Mouse (Mus musculus): Measurements from ENCODE around the gene Polr2h.

Gene Polr2h

DNA sequence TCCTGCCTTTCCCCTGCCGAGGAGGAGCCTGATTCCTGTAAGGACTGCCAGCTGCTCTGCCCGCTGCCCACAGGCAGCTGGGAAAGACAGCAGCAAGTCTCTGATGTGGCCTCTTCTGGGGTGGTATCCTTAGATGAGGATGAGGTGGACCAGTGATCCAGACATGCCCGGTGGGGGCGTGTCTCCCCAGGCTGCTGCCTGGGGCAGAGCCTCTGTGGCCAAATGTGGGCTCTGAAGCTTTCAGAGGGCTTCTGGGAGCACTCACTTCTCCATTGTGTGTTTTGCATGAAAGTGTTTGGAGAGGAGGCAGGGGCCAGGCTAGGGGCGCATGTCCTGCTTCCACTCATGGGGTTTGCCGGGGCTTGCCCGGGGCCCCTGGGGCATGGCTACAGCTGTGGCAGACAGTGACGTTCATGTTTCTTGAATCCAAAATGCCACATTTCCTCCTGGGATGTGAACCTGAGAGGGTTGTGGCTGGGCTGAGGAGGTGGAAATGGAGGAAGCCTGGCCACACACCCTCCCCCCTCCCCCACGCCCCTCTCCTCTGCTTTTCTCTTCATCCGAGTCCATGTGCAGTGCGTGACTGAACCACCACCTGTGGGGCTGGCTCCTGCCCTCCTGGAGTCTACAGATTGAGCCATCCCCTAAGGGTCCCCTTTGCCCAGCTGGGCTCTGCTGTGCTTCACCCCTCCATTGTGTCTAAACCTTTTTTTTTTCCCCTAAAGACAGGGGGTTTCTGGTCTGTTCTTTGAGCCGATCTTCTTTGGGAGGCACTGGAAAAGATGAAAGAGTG is 15.5 kb upstream of the Polr2h start:
- no peak for DNase-seq

DNA sequence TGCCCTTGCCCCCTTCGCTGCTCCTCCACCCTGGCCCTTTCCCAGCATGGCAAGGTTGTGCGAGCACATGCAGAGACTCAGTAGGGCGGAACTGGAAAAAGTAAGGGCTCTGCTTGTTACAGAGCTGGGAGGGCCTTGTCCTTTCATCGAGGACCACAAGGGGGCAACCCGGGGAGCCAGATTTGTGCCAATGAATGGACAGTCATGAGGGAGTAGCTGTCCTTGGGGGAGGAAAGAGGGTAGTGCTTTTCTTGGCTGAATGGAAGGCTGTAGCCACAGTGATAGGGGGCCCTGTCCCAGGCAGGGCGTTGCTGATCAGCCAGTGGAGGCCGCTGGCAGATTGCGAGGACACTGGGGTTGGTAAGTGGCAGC is 15.0 kb upstream of the Polr2h start:
- DNase-seq: peak; percentile 62 to 66

DNA sequence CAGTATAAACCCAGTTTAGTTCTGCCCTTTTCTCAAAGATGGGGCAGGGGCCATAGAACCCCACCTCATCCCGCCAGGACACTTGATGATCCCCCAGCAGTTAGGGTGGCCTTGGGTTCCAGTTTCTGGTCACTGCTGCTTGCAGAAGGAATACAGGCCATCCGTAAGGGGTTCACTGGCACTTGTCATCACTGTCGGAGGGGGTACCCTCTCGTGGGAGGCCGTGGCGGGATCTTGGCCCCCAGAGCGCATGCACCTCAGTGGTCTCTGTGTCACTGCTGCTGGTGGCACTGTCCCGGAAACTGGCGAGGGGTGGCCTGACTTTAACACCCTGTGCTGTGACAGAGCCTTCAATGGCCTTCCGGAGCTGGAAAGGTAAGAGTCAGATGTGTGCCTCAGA is 14.4 kb upstream of the Polr2h start:
- no peak for DNase-seq

DNA sequence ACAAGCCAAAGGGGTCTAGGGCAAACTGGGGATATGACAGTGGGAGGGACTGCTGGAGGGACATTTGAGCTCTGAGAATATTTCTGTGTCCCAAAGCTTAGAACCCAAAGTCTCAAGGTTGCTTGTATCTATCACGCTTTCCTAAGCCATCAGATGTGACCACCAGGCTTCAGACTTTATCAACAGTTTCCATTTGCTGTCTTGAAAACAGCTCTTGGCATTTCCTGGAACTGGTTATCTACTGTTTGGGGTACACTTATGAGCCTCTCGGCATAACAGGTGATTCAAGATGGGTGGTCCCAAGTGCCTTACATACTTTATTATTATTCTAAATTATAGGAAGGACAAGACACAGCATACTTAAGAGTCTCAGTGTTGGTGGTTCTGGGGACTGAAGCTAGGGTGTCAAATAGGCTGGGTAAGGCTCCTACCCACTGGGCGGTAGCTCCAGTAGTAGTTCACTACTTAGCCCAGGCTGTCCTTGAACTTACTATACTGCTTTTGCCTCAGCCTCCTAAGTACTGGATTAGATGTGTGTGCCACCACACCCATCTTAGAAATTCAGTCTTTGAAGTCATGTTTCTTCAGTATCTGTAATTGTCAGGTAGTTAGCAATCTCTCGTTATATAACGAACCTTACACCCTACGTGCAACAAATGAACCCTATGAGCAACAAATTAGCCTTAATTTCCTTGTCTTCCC is 13.6 kb upstream of the Polr2h start:
- no peak for DNase-seq

DNA sequence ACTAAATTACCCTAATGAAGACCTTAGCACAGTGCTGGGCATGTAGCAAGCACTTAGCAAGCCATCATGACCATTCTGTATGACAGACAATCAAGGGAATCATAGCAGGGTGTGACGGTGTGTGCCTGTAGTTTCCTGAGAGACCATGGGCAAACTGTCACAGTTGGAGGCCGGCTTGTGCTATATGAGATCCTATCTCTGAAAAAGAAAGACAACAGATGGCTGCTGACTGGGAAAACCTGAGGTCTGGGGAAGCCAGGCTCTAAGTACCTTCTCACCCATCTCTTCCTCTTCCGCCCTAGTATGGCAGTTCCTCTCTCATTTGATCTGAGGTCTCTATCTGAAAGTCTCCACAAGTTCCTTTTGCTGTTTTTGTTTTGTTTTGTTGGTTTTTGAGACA is 11.7 kb upstream of the Polr2h start:
- DNase-seq: no peak

- no peak for DNase-seq
Observed at GRCm38 (mm10) chr16:20706407-20707055, 10.9 kb upstream of the Polr2h start.

GRCm38 (mm10) chr16:20708220-20708938 is 9.1 kb upstream of the Polr2h start:
- DNase-seq: no peak

DNA sequence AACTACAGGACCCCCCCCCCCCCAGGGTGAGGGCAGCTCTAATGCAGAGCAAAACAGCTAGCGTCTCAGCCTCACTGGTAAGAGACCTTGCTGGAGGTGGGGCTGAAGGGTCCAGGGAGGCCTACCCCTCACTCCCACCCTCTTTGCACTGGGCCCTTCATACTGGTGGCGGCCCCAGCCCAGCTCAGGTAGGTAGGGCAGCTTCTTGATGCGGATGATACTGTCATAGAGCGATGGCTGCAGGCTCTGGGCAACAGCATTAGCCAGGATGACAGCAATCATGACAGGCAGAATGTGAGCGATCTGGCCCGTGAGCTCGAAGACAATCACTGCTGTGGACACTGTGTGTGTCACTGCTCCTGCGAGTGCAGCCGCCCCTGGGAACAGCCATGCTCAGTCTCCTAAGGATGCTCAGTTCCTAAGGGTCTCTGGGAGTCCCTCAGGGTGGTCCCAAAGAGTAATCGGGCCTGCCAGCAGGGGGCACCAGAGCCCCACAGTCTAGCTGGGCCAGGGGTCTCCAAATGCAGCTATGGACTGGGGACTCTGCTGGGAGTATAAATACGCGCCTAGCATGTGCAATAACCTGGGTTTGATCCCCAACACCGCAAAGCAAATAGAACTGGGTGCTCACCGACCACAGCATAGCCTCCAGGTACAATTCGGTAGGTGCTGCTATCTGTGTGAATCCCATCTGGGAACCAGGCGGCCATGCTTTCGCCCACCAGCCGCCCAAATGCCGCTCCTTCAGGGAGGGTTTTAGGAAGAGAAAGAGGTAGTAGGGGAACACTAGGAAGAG is 8.3 kb upstream of the Polr2h start:
- DNase-seq: peak; percentile 60 to 65

DNA sequence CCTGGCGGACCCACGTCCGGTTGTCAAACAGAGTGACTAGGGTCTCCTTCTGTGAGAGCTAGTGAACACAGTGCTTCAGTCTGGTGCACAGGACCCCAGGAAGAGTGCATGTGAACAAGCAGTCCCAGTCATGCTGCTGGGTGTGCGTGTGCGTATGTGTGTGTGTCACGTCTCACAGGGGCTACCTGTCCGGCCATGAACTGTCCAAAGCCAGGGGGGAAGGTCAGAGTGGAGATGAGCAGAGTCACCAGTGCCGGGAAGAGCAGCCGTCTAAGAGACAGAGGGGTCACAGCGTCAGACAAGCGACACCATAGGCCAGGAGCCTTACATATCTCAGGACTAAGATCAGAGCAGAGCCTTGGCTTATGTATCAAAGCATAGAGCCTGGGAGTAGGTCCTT is 7.1 kb upstream of the Polr2h start:
- DNase-seq: no peak

GRCm38 (mm10) chr16:20710810-20711209 is 6.7 kb upstream of the Polr2h start:
- no peak for DNase-seq

DNA sequence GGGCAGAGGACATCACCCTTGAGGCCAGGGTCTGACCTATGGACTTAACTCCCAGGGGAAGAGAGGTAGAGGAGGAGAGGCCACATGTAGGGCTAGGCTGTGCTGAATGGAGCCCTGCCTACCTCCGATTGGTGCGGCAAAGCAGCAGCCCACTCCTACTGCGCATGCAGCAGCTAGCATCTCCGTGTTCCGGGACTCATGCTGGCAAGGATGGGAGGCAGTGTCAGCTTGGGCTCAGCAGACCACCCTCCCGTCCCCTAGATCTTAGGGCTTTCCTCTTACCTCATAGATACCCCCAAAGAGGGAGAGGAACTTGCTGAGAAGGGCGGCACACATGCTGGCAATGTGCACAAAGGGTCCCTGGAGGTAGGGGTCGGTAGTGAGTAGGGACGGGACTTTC is 5.3 kb upstream of the Polr2h start:
- DNase-seq: no peak

- no peak for DNase-seq
Observed at GRCm38 (mm10) chr16:20712889-20713288, 4.6 kb upstream of the Polr2h start.

DNA sequence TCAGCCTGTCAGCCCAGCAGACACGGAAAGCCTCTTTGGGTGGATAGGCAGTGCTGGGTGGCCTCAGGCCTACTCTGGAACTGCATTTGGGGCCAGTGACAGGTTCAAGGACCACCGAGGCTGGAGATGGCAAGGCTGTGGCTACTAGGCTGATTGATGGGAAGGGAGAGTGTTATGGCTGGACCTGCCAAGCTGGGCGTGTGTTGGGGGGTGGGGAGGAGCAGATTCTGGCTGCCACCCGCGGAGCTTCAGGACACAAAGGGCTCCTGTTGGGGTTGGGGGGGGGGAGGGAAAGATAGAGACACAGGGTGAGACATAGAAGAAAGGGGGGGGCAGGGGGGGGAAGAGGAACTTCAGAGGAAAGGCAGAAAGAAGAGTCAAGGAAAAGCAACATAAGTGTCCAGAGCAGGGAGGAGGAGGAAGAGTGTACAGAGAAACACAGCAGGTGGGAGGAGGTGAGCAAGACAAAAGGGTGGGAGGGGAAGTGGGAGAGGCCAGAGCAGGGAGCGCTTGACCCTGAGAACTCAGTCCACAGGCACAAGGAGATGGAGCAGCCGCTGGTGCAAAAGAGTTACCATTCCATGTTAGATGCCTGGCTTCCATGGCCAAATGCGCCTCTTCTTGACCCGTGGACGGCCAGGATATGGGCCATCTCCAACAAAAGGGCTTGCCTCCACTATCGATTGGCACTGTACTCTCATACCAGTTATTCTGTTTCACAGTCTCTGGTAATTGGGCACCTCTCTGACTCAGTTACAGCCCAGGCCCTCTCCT is 3.0 kb upstream of the Polr2h start:
- no peak for DNase-seq

GRCm38 (mm10) chr16:20715161-20715560 is 2.3 kb upstream of the Polr2h start:
- DNase-seq: no peak

DNA sequence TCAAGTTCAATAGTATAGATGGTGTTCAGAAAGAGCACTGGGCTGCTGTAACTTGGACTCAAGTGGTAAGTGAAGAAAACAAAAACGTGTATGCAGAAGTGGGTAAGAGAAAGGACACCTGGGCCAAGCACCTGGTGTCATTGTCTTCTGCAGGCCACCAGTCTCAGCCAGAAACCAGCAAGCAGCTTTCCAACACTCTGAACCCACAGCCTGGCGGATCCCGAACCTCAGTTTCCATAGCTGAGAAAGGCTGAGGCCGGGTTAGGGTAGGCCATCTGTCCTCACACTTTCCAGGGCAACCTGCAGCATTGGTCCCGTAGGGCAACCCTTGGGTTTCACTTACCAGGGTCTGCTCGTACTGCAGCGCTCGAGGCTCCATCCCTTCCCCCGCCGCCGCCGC is 1.9 kb upstream of the Polr2h start:
- no peak for DNase-seq

DNA sequence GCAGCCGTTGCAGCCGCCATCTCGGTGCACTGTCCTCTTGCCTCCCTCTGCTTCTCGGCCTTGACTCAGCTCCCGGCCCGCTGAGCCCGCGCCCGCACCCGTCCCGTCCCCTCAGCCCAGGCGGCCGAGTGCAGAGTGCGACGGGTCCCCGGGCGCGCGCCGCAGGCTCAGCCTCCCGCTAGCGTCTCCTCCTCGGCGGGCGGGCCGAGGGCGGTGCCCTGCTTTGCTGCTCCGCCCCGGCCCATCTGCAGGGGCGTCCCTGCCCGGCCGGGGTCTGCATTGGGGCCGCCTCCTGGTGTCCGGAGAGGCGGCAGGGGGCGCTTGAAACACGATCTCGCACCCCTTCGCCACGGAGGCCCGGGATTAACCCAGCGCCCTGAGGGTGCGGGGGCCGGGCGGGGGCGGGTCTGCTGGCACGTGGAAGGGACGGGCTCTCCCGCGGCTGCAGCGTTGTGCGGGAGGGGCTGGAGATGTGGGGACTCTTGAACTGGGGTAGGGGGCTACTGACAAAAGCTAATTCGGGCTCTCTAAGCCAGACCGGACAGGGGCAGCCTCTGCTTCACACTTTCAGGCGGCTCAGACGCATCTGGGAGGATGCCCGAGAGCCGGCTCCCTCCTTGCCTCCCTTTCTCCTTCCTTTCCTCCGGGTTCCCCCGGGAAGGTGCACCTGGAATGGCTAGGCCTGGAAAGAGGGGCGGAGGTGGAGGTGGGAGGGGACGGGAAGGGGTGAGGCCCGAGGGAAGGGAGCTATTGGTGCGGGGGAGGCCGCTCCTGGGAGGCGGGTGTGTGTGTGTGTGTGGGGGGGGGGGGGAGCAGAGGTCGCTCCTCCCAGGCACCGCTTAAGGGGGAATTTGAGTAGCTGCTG is 1.3 kb upstream of the Polr2h start:
- peak; percentile 51 to 56 for DNase-seq

DNA sequence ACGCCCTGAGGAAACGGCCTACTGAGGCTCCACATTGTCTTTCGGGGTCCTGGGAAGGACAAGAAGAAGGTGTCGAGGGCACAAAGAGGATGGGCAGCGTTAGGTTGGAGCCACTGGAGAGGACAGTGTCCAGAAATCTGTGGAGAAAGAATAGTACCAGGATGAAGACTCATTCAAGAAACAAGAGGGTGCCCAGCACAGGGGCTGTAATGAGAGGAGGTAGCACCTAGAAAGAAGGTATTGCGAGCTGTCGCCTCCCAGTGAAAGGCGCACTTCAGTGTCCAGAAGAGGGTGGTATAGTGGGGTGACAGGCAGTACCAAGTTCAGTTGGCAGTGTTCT is 654 bp upstream of the Polr2h start:
- no peak for DNase-seq

GRCm38 (mm10) chr16:20717978-20718670 is 659 bp downstream of the Polr2h start:
- DNase-seq: no peak

DNA sequence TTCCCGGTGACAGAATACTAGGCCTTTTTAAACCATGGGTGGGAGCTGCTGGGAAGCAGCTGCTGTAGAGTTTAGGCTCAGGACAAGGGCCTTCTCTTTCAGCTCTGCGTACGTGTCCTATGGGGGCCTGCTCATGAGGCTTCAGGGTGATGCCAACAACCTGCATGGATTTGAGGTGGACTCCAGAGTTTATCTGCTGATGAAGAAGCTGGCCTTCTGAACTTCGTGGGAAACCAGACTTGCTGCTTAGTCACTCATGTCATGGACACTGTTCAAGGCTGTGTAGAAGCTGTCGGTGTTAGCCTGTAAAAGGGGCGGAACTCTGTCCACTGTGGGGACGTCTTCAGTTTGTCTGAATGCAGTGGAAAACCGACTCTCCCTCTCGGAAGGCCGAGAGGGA is 4.3 kb downstream of the Polr2h start:
- DNase-seq: no peak

- DNase-seq: no peak
Observed at GRCm38 (mm10) chr16:20722736-20723135, 5.3 kb downstream of the Polr2h start.
